In the genomic region with DNA sequence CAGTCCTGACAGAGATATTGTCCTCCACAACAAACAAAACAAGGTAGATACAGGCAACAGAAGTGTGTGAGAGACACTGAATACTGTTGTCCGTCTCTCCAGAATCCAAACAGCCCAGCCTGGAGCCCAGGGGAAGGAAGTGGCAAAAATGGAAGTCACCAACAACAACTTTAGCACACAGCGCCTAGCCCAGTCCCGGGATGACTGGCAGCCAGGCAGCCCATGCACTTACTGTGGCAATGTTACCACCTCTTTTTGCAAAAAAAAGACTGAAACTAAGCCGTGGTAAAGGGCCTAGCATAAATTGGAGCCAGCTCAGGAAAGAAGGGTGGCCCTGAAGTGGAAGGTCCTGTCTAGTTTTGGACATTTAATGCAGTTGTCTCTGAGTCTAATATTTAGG, we compare ENCODE assay signal across 8 mouse cellular contexts. TPM values are rescaled to one million over a fixed set of nuclear protein-coding genes. Genes with fewer than 3 reads are reported as not detected.
DNase-seq lines count a peak whose midpoint lies in the region; ATAC-seq and TF ChIP-seq lines count a peak whose summit lies in the region.

No protein-coding gene starts in this region.

- peak; percentile 7 for DNase-seq in embryo, embryonic 10.5 days (ENCODE audit: low spot score)
- no peak for DNase-seq in embryo, embryonic 9.5 days (ENCODE audit: extremely low spot score)
- DNase-seq in 3T3-L1 (ENCODE audit: low read depth, low spot score), result peak; percentile 41
- no peak for DNase-seq in cerebellum, adult 9-11 months
- no peak for DNase-seq in ovary, postnatal 14 days (ENCODE audit: low spot score)

- H3K9me3 ChIP-seq in embryonic facial prominence, embryonic 15.5 days (replicated peaks), result no peaks in the 10 kb centered on the region
- H3K9me3 ChIP-seq in limb, embryonic 12.5 days, result no peaks in the 10 kb centered on the region

- no peak for TF ChIP-seq CTCF in olfactory bulb, adult 2 months (IDR thresholded peaks at IDR 0.05; ENCODE audit: insufficient read depth, low read depth, low read length)

- 6% methylated on average over 4 of the region's 4 CpGs for WGBS in embryonic facial prominence, embryonic 15.5 days
- 10% methylated on average over 4 of the region's 4 CpGs for WGBS in limb, embryonic 12.5 days
- WGBS in olfactory bulb, adult 2 months, result 5% methylated on average over 4 of the region's 4 CpGs

- peak overlapping the region; percentile 98 for H3K9ac ChIP-seq in embryonic facial prominence, embryonic 15.5 days
- peak overlapping the region; percentile 92 for H3K9ac ChIP-seq in limb, embryonic 12.5 days (replicated peaks)

- peak overlapping the region; percentile 98 for H3K4me3 ChIP-seq in embryonic facial prominence, embryonic 15.5 days (replicated peaks)
- H3K4me3 ChIP-seq in limb, embryonic 12.5 days (replicated peaks), result peak overlapping the region; percentile 95
- H3K4me3 ChIP-seq in olfactory bulb, adult 2 months (ENCODE audit: insufficient read depth, low read depth, low read length), result peak overlapping the region; percentile 84

- H3K4me1 ChIP-seq in embryonic facial prominence, embryonic 15.5 days, result peaks cover 18% of the 10 kb centered on the region
- H3K4me1 ChIP-seq in limb, embryonic 12.5 days (replicated peaks), result peaks cover 16% of the 10 kb centered on the region
- H3K4me1 ChIP-seq in olfactory bulb, adult 2 months (ENCODE audit: control insufficient read depth, insufficient read depth, low read length), result peaks cover 5% of the 10 kb centered on the region; the same call in 1 of the 2 replicates

- peaks cover 36% of the 10 kb centered on the region for H3K36me3 ChIP-seq in embryonic facial prominence, embryonic 15.5 days
- H3K36me3 ChIP-seq in limb, embryonic 12.5 days, result peaks cover 42% of the 10 kb centered on the region

- ATAC-seq in embryonic facial prominence, embryonic 15.5 days (ENCODE audit: insufficient number of reproducible peaks, low FRiP score, low TSS enrichment, low read depth), result no peak
- ATAC-seq in limb, embryonic 12.5 days (ENCODE audit: insufficient number of reproducible peaks, insufficient read depth, low FRiP score, low TSS enrichment, low read depth), result no peak

- H3K27ac ChIP-seq in embryonic facial prominence, embryonic 15.5 days (replicated peaks), result peak overlapping the region; percentile 65
- peak overlapping the region; percentile 70 for H3K27ac ChIP-seq in limb, embryonic 12.5 days
- no peak overlapping the region for H3K27ac ChIP-seq in olfactory bulb, adult 2 months (ENCODE audit: insufficient read depth, low read depth, low read length)

- no peaks in the 10 kb centered on the region for H3K27me3 ChIP-seq in embryonic facial prominence, embryonic 15.5 days
- no peaks in the 10 kb centered on the region for H3K27me3 ChIP-seq in limb, embryonic 12.5 days

- peak overlapping the region; percentile 81 for H3K4me2 ChIP-seq in embryonic facial prominence, embryonic 15.5 days (replicated peaks)
- H3K4me2 ChIP-seq in limb, embryonic 12.5 days, result peak overlapping the region; percentile 90

- no peak for TF ChIP-seq POLR2A in olfactory bulb, adult 2 months (IDR thresholded peaks at IDR 0.05; ENCODE audit: insufficient read depth, low read depth, low read length)

RNA-seq across cellular contexts. Expression of gene Ranbp10, which starts 0.8 kb away (rescaled TPM):
- 12.5 and 12.9 TPM in 2 replicates for polyA plus RNA-seq in embryonic facial prominence, embryonic 15.5 days (2015; fragmentation: Nextera tagmentation; extraction: Ambion mirVana)
- 14.9 and 17.2 TPM in 2 replicates for polyA plus RNA-seq in limb, embryonic 12.5 days (2016; fragmentation: Nextera tagmentation; extraction: Ambion mirVana)
- not detected in 2 replicates for polyA plus RNA-seq in olfactory bulb, adult 2 months (2012; ENCODE audit: insufficient read depth, insufficient read length, low replicate concordance, missing spikeins)

RNA-seq across cellular contexts. Expression of gene Tsnaxip1, which starts 1.2 kb away (rescaled TPM):
- polyA plus RNA-seq in embryonic facial prominence, embryonic 15.5 days (2015; fragmentation: Nextera tagmentation; extraction: Ambion mirVana), result 3.5 and 7.2 TPM in 2 replicates
- 0.17 and 0.56 TPM in 2 replicates for polyA plus RNA-seq in limb, embryonic 12.5 days (2016; fragmentation: Nextera tagmentation; extraction: Ambion mirVana)
- polyA plus RNA-seq in olfactory bulb, adult 2 months (2012; ENCODE audit: insufficient read depth, insufficient read length, low replicate concordance, missing spikeins), result not detected in 2 replicates

RNA-seq across cellular contexts. Expression of gene Cenpt, which starts 26.7 kb away (rescaled TPM):
- polyA plus RNA-seq in embryonic facial prominence, embryonic 15.5 days (2015; fragmentation: Nextera tagmentation; extraction: Ambion mirVana), result 44.9 and 46.9 TPM in 2 replicates
- polyA plus RNA-seq in limb, embryonic 12.5 days (2016; fragmentation: Nextera tagmentation; extraction: Ambion mirVana), result 55.3 and 59.2 TPM in 2 replicates
- not detected in 2 replicates for polyA plus RNA-seq in olfactory bulb, adult 2 months (2012; ENCODE audit: insufficient read depth, insufficient read length, low replicate concordance, missing spikeins)

RNA-seq across cellular contexts. Expression of gene Thap11, which starts 28.6 kb away (rescaled TPM):
- 73.2 and 75.8 TPM in 2 replicates for polyA plus RNA-seq in embryonic facial prominence, embryonic 15.5 days (2015; fragmentation: Nextera tagmentation; extraction: Ambion mirVana)
- polyA plus RNA-seq in limb, embryonic 12.5 days (2016; fragmentation: Nextera tagmentation; extraction: Ambion mirVana), result 85.6 and 96.3 TPM in 2 replicates
- not detected in 2 replicates for polyA plus RNA-seq in olfactory bulb, adult 2 months (2012; ENCODE audit: insufficient read depth, insufficient read length, low replicate concordance, missing spikeins)

RNA-seq across cellular contexts. Expression of gene Nutf2, which starts 34.0 kb away (rescaled TPM):
- 150 and 188 TPM in 2 replicates for polyA plus RNA-seq in embryonic facial prominence, embryonic 15.5 days (2015; fragmentation: Nextera tagmentation; extraction: Ambion mirVana)
- 253 and 266 TPM in 2 replicates for polyA plus RNA-seq in limb, embryonic 12.5 days (2016; fragmentation: Nextera tagmentation; extraction: Ambion mirVana)
- polyA plus RNA-seq in olfactory bulb, adult 2 months (2012; ENCODE audit: insufficient read depth, insufficient read length, low replicate concordance, missing spikeins), result not detected in 2 replicates

Comparison
In these comparisons a context has a peak if more than half of its experiments do, and no peak if none do; other contexts are left out.
1. DNase-seq: peak in embryo, embryonic 10.5 days (single experiment) and 3T3-L1 (single experiment); none in embryo, embryonic 9.5 days (single experiment), cerebellum, adult 9-11 months (single experiment) and ovary, postnatal 14 days (single experiment).
2. Peak in every context shown above with its lines, with median percentiles within 50 percentile points of each other: H3K4me3 ChIP-seq.